Mouse (Mus musculus): ENCODE measurements at regions not wholly inside any gene's neighbourhood (a gene's known extent, or its start where the extent isn't known, plus 50 kb on each side); places are given as distances from the start of the nearest gene placed in this dataset.

- Histone ChIP-seq H3K27ac (no peak overlapping the region), H3K4me3 (replicated peaks; ENCODE audit: low read depth, low read length) (no peak overlapping the region), H3K36me3 (ENCODE audit: insufficient read depth, low read length) (no peaks in the 10 kb centered on the region), H3K27me3 (ENCODE audit: insufficient read depth, low read length) (no peaks in the 10 kb centered on the region), H3K4me2 (ENCODE audit: low read length) (no peak overlapping the region), H3K9me3 (replicated peaks; ENCODE audit: low read length) (no peaks in the 10 kb centered on the region), H3K4me1 (replicated peaks; ENCODE audit: insufficient read depth, low read length) (no peaks in the 10 kb centered on the region), H3K9ac (ENCODE audit: low read depth, low read length) (no peak overlapping the region)
- DNase-seq (ENCODE audit: low spot score) (no peak), ATAC-seq (replicated peaks; ENCODE audit: low FRiP score, low read depth) (no peak)
- 64% methylated on average over 1 of the region's 1 CpGs for WGBS
- no peak for TF ChIP-seq CTCF (IDR thresholded peaks at IDR 0.05; ENCODE audit: low read depth)
These were observed 347.7 kb downstream of the Cdk5rap2 start for GRCm38 (mm10) chr4:70062516-70062915.

- no peak for ATAC-seq (replicated peaks; ENCODE audit: low FRiP score, low read depth)
- no peak for TF ChIP-seq CTCF (IDR thresholded peaks at IDR 0.05; ENCODE audit: low read depth)
- 79% methylated on average over 12 of the region's 12 CpGs for WGBS
- H3K27me3 ChIP-seq (ENCODE audit: insufficient read depth, low read length), result no peaks in the 10 kb centered on the region
- no peaks in the 10 kb centered on the region for H3K9me3 ChIP-seq (replicated peaks; ENCODE audit: low read length)
- no peaks in the 10 kb centered on the region for H3K4me1 ChIP-seq (replicated peaks; ENCODE audit: insufficient read depth, low read length)
- no peaks in the 10 kb centered on the region for H3K36me3 ChIP-seq (ENCODE audit: insufficient read depth, low read length)
- no peak overlapping the region for H3K4me2 ChIP-seq (ENCODE audit: low read length)
- H3K9ac ChIP-seq (ENCODE audit: low read depth, low read length), result no peak overlapping the region
- H3K4me3 ChIP-seq (replicated peaks; ENCODE audit: low read depth, low read length), result no peak overlapping the region
- DNase-seq (ENCODE audit: low spot score), result no peak
- no peak overlapping the region for H3K27ac ChIP-seq
These were observed 351.3 kb downstream of the Cdk5rap2 start for GRCm38 (mm10) chr4:70058831-70059544.

- Histone ChIP-seq H3K27me3 (ENCODE audit: insufficient read depth, low read length) (no peaks in the 10 kb centered on the region), H3K4me3 (replicated peaks; ENCODE audit: low read depth, low read length) (no peak overlapping the region), H3K27ac (no peak overlapping the region), H3K4me1 (replicated peaks; ENCODE audit: insufficient read depth, low read length) (no peaks in the 10 kb centered on the region), H3K9ac (ENCODE audit: low read depth, low read length) (no peak overlapping the region), H3K36me3 (ENCODE audit: insufficient read depth, low read length) (no peaks in the 10 kb centered on the region), H3K4me2 (ENCODE audit: low read length) (no peak overlapping the region), H3K9me3 (replicated peaks; ENCODE audit: low read length) (no peaks in the 10 kb centered on the region)
- DNase-seq (ENCODE audit: low spot score), result no peak
- no peak for ATAC-seq (replicated peaks; ENCODE audit: low FRiP score, low read depth)
- TF ChIP-seq CTCF (IDR thresholded peaks at IDR 0.05; ENCODE audit: low read depth), result no peak
- 71% methylated on average over 2 of the region's 2 CpGs for WGBS
These were observed 357.1 kb downstream of the Cdk5rap2 start for GRCm38 (mm10) chr4:70053136-70053535.

- H3K36me3 ChIP-seq (ENCODE audit: insufficient read depth, low read length), result no peaks in the 10 kb centered on the region
- ATAC-seq (replicated peaks; ENCODE audit: low FRiP score, low read depth) (no peak), DNase-seq (ENCODE audit: low spot score) (no peak)
- no peak for TF ChIP-seq CTCF (IDR thresholded peaks at IDR 0.05; ENCODE audit: low read depth)
- H3K4me3 ChIP-seq (replicated peaks; ENCODE audit: low read depth, low read length), result no peak overlapping the region
- WGBS, result 81% methylated on average over 1 of the region's 1 CpGs
- H3K9ac ChIP-seq (ENCODE audit: low read depth, low read length), result no peak overlapping the region
- no peaks in the 10 kb centered on the region for H3K27me3 ChIP-seq (ENCODE audit: insufficient read depth, low read length)
- no peak overlapping the region for H3K4me2 ChIP-seq (ENCODE audit: low read length)
- H3K4me1 ChIP-seq (replicated peaks; ENCODE audit: insufficient read depth, low read length), result no peaks in the 10 kb centered on the region
- H3K27ac ChIP-seq, result no peak overlapping the region
- H3K9me3 ChIP-seq (replicated peaks; ENCODE audit: low read length), result no peaks in the 10 kb centered on the region
These were observed 372.0 kb downstream of the Cdk5rap2 start for GRCm38 (mm10) chr4:70038241-70038640.

- H3K27me3 ChIP-seq (ENCODE audit: insufficient read depth, low read length), result no peaks in the 10 kb centered on the region
- no peak overlapping the region for H3K9ac ChIP-seq (ENCODE audit: low read depth, low read length)
- no peak for DNase-seq (ENCODE audit: low spot score)
- H3K4me2 ChIP-seq (ENCODE audit: low read length), result no peak overlapping the region
- H3K36me3 ChIP-seq (ENCODE audit: insufficient read depth, low read length), result no peaks in the 10 kb centered on the region
- no peak for TF ChIP-seq CTCF (IDR thresholded peaks at IDR 0.05; ENCODE audit: low read depth)
- WGBS, result 23% methylated on average over 1 of the region's 1 CpGs
- H3K9me3 ChIP-seq (replicated peaks; ENCODE audit: low read length), result no peaks in the 10 kb centered on the region
- no peak overlapping the region for H3K27ac ChIP-seq
- H3K4me1 ChIP-seq (replicated peaks; ENCODE audit: insufficient read depth, low read length), result no peaks in the 10 kb centered on the region
- H3K4me3 ChIP-seq (replicated peaks; ENCODE audit: low read depth, low read length), result no peak overlapping the region
- no peak for ATAC-seq (replicated peaks; ENCODE audit: low FRiP score, low read depth)
These were observed 374.3 kb downstream of the Cdk5rap2 start for GRCm38 (mm10) chr4:70035912-70036311.

GRCm38 (mm10) chr4:70032497-70032896, 377.7 kb downstream of the Cdk5rap2 start:
- H3K4me1 ChIP-seq (replicated peaks; ENCODE audit: insufficient read depth, low read length), result no peaks in the 10 kb centered on the region
- TF ChIP-seq CTCF (IDR thresholded peaks at IDR 0.05; ENCODE audit: low read depth), result no peak
- H3K36me3 ChIP-seq (ENCODE audit: insufficient read depth, low read length), result no peaks in the 10 kb centered on the region
- no peak overlapping the region for H3K9ac ChIP-seq (ENCODE audit: low read depth, low read length)
- DNase-seq (ENCODE audit: low spot score), result no peak
- no peaks in the 10 kb centered on the region for H3K27me3 ChIP-seq (ENCODE audit: insufficient read depth, low read length)
- no peak for ATAC-seq (replicated peaks; ENCODE audit: low FRiP score, low read depth)
- WGBS, result 57% methylated on average over 3 of the region's 3 CpGs
- H3K4me2 ChIP-seq (ENCODE audit: low read length), result no peak overlapping the region
- no peak overlapping the region for H3K4me3 ChIP-seq (replicated peaks; ENCODE audit: low read depth, low read length)
- no peak overlapping the region for H3K27ac ChIP-seq
- H3K9me3 ChIP-seq (replicated peaks; ENCODE audit: low read length), result no peaks in the 10 kb centered on the region

GRCm38 (mm10) chr4:70026848-70027247, 383.4 kb downstream of the Cdk5rap2 start:
- H3K9me3 ChIP-seq (replicated peaks; ENCODE audit: low read length), result no peaks in the 10 kb centered on the region

More at GRCm38 (mm10) chr4:70026848-70027247, 383.4 kb downstream of the Cdk5rap2 start:
- TF ChIP-seq CTCF (IDR thresholded peaks at IDR 0.05; ENCODE audit: low read depth), result no peak
- WGBS, result 11% methylated on average over 8 of the region's 8 CpGs
- Histone ChIP-seq H3K4me3 (replicated peaks; ENCODE audit: low read depth, low read length) (no peak overlapping the region), H3K4me2 (ENCODE audit: low read length) (no peak overlapping the region), H3K36me3 (ENCODE audit: insufficient read depth, low read length) (no peaks in the 10 kb centered on the region), H3K27ac (no peak overlapping the region), H3K9ac (ENCODE audit: low read depth, low read length) (no peak overlapping the region), H3K27me3 (ENCODE audit: insufficient read depth, low read length) (no peaks in the 10 kb centered on the region), H3K4me1 (replicated peaks; ENCODE audit: insufficient read depth, low read length) (no peaks in the 10 kb centered on the region)
- DNase-seq (ENCODE audit: low spot score) (peak; percentile 57), ATAC-seq (replicated peaks; ENCODE audit: low FRiP score, low read depth) (peak; percentile 78)

Data from kidney, postnatal 0 days (tissue).